Mouse (Mus musculus) retina, postnatal 7 days (tissue): ENCODE results near the gene Gm10309.

Experiments
- DNase-seq: peaks from one replicate; pipeline ENCODE4 v3.0.0-alpha.2; 2012; ENCODE audit warnings: low read depth, low spot score

Gm10309 gene

DNA sequence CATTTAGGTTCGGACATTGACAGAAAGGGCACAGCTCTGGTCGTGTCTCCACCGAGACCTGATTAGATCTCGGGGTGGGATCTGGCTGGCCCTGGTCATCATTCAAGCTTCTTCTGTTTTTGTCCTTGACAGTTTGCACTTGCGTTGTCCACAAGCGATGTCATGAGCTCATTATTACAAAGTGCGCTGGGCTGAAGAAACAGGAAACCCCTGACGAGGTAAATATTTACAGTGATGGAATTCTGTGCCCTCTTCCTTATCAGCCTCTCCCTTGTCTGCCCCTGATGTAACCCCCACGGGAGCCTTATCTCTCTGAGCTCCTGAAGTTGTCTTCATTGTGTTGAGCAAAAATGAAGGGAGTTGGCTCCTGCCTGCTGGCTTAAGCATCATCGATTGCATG, 28.4 kb downstream of the Gm10309 start:
- DNase-seq: no peak

DNA sequence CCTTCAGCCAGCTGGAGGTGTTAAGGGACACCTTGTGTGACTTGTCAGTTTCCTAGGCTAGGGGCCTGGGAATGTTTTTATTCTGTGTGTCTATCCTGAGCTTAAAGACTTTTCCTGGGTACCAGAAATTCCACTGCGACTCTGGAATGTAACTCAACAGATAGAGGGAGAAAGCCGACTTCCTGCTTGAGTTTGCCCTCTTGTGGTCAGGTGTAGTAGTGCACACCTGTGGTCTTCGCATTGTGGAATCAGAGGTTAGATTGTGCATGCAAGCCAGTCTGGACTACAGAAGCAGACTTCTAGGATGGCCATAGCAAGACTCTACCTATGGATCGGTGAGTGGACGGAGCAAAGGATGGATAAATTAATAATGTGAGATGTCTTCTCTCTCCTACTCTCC, 33.3 kb downstream of the Gm10309 start:
- peak; percentile 40 for DNase-seq

DNA sequence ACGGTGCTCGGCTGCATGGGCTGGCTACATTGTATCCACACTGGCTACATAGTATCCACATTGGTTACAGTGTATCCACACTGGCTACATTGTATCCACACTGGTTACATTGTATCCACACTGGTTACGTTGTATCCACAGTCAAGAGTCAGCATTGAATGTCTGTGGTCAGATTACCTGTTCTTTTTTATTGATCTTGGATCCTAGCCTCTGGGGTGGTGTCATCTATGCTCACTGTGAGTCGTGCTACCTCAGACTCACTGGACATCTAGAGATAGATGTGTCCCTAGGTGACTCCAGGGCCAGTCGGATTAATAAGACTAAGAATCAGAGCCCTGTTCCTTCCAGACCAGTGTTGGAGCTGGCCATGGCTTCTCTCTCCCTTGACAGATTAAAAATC, 34.9 kb downstream of the Gm10309 start:
- DNase-seq: no peak

DNA sequence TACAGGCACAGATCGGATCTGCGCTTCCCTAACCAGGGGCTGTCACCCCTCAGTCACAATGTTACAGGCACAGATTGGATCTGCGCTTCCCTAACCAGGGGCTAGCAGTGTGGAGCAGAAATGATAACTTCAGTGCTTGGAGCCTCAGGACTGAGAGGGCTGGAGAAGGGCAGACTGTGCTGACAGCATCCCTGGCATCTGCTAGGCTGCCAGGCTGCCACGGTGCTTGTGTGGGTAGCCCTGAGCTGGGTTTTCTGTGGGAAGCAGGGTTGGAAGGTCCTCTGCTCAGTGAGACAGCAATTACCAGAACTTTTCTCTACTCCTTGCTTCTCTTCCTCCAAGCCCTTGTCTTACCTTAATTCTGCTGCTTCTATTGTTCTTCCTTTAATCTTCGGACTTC, 37.1 kb downstream of the Gm10309 start:
- DNase-seq: no peak

DNA sequence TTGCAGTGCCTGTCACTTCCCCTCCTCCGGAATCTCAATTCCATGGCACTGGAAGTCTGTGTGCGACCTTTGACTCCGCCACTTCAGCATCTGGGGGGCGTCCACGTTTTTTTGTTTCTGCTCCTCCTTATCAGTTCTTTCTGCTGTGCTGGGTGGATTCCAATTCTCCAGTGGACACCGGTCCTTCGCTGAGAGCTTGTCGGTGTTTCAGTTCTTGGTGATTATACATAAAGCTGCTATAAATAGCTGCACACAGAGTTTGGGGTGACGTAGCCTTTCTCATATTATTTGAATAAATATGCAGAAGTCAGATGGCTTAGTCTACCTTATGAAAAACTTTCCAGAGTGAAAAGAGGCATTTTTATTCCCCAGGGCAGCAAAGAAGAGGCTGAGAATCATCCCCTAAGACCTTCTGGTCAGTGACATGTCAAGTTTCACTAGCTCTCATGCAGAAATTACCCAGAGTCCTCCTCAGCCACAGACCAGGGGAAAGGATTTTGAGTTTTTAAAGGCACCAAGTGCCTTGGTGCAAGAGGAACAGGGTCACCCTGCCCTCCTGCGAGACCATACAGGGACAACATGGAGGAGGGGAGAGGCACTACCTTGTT, 37.6 kb downstream of the Gm10309 start:
- no peak for DNase-seq

DNA sequence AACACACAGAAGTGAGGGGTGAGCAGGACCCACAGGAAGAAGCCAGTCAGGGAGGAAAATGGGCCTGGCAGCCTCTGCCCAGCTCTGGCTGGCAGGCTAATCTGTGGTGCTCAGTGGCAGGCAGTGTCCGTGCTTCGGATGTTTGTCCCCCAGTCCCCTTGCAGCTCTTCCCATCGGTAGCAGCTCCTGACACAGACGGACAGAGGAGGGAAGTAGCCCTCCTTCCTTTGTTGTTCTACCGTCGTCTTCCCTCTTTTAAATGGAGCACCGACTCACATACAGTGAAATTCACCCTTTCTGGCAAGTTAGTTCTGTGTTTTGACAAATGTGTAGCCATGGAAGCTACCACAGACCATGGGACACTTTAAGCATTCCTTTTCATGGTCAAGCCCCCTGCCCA, 38.2 kb downstream of the Gm10309 start:
- DNase-seq: no peak

DNA sequence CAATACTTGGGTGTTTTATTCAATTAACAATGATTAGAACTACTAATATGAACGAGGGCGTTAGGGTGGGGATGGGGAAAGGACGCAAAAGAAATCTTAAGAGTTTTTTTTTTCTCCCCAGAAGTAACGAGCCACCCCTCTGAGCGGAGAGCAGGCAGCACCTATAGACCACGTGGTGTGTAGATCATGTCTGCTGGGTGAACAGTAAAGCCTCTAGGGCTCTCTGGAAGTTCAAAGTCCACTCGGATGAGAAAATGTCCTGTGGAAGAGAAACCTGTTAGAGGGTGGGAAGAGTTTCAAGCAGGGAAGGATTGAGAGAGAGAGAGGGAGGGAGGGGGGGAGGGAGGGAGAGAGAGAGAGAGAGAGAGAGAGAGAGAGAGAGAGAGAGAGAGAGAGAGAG, 38.6 kb downstream of the Gm10309 start:
- no peak for DNase-seq

DNA sequence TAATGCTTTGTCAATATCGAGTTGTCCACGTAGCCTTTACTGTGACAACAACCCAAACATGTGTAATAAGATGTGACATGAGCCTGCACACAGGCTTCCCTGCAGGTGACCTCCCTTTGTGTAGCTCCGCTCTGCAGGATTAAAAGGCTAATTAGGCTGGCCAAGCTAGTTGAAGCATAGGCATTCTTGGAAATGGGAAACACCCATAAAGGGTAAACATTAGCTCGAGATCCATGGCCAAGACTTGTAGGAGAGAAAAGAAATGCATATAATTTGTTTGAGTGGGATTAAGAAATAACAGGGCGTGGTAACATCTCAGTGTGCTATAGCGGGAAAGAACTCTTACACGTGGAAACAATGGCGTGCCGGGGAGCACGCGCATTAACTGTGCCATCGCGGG, 39.2 kb downstream of the Gm10309 start:
- DNase-seq: no peak

DNA sequence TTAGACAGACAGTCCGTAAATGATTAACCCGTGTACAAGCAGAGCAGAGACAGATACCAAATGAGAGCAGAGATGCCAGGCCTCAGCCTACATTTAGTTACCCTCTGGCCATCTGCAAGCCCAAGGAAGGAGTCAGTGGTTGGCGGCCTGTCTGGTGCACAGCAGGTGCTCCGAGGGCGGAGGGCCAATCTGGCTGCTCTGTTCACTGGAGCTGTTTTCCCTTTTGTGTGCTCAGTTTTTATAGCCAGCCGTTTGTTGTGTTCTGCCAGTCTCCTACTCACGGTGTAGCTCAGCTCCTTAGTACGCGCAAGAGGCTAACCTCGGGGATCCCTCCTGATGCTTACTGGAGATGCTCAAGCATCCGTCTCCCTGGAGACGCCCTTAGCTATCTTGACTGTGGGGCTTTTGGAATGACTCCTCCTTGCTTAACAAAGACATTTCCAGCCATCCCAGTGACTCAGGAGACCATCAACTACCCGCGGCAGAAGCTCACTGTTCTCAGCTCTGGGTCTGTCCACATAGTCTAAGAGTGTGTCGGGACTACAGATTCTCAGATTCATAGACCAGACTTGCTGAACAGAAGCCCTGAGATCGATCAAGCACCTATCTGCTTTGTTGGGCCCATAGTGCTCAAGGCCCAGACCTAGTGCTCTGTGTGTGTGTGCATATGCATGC, 40.2 kb downstream of the Gm10309 start:
- DNase-seq: no peak

DNA sequence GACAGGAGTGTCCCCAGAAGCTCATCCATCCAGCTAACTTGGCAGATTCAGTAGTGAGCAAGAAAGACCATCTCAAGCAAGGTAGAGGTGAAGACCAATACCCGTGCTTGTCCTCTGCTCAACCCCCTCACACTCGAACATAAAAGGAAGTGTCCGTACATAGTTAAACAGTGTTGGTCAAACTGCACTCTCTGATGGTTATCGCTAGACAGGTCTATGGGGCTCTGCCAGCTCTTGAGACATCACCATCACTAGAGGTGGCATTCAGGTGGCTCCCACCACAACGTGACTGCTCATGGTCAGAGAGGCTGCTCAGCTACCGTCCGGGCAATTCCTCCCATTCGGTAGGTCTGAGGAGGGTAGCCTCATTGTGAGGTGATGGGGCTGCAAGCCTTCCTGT, 40.8 kb downstream of the Gm10309 start:
- DNase-seq: no peak

DNA sequence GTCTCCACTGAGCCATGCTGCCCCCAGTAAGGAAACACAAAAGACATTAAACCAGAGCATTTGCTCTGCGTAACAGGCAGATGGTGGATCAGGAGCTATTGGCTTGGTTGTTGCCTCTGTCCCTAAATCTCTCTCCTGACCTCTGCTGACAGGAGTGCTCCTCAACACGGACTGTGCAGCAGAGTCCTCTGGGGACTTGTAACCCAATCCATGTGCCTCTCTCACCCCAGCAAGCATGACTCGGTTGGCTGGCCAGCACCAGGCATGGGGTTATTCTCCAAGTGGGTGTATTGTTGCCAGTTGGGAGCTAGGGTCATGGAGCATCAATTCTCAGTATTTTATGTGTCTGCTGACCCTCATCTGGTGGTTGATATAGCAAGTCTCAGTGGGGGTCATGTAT, 41.7 kb downstream of the Gm10309 start:
- DNase-seq: no peak

DNA sequence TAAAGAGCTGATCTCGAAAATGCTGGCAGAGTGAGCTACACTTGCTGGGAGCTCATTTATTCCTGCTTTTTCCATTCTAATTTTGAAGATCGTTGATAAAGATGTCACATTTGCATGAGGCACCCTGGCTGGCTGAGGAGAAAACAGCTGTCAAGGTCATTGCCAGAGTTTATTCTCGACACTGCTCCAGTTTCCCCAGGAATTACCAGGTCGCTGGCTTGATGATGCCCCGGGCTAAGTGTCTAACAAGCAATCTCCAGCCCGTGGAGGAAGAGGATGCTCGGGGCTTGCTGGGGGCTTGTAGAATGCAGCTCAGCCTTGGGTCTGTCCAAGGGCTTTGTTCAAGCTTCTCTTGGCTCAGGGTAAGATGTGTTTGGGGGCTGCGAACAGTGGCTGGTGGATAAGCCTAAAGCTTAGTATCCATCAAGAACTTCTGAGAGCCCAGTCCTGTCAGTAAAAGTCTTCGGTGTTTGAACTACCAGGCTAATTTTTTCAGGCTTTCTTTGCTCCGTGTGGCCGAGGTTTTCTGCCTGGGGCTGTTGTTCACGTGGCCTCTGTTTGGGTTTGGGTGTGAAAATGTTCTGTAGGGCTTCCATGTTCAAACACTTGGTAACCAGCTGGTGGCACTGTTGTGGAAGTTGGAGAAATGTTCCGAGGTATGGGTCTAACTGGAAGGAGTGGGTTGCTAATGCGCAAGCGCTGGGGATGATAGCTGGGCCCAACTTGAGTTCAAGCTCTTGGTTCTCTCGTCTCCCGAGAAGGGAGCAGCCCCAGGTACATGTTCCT, 44.2 kb downstream of the Gm10309 start:
- DNase-seq: no peak

DNA sequence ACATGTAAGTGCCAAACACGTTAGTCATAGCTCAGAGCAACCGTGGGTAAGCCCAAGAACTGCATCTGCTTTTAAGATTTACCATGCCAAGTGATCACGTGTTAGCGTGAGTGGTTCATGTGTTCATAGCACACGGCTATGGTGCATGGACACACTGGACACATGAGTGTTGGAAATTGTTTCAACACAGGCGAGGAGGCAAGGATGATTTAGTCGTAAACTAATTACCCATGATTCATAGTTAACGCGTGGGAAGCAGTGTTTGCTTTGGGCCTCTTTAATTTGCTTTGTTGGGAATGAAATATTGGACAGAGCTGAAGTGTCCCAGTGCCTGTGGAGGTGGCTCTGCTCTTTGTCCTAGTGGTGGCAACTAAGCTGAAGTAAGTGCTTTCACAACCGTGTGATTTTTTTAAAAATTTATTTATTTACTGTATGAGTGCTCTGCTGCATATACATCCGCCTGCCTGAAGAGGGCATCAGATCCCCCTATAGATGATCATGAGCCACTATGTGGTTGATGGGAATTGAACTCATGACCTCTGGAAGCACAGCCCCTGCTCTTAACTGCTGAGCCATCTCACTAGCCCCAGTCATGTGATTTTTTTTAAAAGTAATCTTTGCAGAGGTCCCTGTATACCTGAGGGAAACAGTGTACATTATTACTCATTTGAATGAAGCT, 46.6 kb downstream of the Gm10309 start:
- no peak for DNase-seq

DNA sequence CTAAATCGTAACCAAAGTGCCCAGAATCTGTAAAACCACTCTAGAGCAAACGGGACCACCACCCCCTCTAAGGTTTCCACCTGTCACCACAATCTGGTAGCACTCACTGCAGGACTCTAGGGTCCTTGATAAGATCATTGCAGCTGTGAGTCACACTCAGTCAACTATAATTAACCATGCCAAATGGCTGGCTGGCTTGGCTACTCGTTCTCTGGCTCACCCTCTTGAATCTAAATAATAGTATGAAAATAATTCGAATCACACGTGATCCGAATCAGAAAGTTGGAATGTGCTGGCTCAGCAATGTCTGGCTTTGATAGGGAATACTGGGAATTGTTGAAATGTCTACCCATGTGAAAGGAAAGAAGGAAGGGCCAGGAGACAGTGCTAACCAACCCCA, 48.5 kb downstream of the Gm10309 start:
- no peak for DNase-seq

DNA sequence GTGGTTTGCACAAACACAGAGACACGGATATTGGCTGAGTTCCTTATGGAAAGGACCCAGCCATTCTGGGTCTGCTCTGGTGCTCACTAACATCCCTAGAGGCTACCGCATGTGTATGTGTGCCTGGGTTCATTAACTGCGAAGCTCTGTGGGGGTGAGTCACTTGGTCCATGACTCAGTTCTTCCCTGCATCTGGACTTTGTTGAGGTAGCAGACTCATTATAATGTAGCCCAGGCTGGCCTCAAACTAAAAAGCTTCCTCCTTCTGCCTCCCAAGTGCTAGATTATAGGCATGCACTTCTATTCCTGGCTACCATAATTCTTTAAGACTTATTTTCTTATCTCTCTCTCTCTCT, 50.7 kb downstream of the Gm10309 start:
- no peak for DNase-seq

DNA sequence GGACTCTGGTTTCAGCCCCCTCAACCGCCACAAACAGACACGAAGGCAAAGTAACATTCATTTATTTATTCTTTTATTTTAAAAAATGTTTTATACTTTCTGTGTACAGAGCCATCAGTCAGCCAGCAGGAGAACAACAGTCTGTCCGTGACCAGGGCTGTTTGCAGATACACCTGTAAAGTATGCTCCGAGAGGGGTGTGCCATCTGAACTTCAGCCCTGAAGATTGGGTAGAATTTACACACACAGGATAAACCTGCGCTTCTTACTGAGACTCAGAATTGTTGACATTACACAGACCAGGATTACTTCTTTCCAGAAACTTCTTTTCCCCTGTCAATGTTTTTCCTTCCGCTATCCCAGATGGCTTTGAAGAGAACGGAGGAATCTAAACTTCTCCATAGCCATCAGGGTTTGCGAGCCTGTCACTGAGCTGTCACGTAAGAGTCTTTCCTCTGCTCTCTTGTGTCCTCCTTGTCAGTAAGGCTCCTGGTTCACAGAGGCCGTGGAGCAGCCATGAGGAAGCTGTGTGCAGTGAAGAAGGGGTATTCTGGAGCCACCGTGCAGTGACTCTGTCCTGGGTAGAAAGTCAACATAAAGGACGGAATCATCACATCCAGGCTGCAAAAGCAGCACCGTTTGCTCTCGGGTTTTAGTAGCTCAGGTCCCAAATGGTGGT, 51.2 kb downstream of the Gm10309 start:
- DNase-seq: no peak

DNA sequence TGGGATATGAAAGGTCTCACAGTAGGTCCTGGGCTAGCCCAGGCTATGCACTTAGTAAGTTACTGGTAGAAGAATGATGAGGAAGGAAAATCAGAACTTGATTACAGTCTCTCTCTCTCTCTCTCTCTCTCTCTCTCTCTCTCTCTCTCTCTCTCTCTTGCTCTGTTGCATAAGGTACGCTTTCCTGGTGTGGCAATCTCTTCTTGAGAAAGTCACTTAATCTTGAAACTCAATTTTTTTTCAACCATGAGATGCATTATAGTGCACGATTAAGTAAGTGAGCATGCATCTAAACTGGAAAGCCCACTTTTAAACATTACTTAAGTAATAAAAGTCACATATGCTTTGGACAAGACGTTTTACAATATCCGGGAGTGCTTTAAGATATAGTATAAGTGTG, 52.1 kb downstream of the Gm10309 start:
- DNase-seq: no peak
